Mouse (Mus musculus): ENCODE measurements around the gene Gm13691. TPM values are rescaled to one million over a fixed set of nuclear protein-coding genes. Genes with fewer than 3 reads are reported as not detected.
"Not testable (repeated sequence)": the region's sequence is repeated elsewhere in the genome, so short reads cannot be mapped to it uniquely, and the experiment has no call there.

The Gm13691 gene
- polyA plus RNA-seq, 1 experiment, result not detected

DNA sequence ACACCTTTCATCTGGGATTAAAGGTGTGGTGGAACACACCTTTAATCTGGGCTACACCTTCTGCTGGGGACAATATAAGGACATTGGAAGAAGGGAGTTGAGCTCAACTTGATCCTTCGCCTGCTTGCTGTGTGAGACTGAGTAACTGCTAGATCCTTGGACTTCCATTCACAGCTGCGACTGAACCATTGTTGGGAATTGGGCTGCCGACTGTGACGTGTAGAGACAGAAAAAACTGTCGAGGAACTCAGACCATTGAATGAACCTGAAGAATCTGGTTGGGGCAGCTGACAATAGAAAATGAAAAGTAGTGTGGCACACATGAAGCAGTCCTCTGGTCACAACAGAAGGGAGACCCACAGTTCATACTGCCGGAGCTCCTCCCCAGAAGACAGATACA is 5.9 kb upstream of the Gm13691 start, which contains the start of gene Gm13697:
Gene Gm13697 (plus strand): TSS at position 301 of the 400 bp plus-strand sequence.
- H3K27me3 ChIP-seq (ENCODE audit: control insufficient read depth, insufficient read depth, insufficient read length); H3ac ChIP-seq (ENCODE audit: control insufficient read depth, insufficient read length); H3K4me2 ChIP-seq (ENCODE audit: low read depth); H3K36me3 ChIP-seq (ENCODE audit: control insufficient read depth, insufficient read depth); H3K4me3 ChIP-seq; H3K79me2 ChIP-seq (ENCODE audit: control insufficient read depth, insufficient read depth): not testable (repeated sequence)

DNA sequence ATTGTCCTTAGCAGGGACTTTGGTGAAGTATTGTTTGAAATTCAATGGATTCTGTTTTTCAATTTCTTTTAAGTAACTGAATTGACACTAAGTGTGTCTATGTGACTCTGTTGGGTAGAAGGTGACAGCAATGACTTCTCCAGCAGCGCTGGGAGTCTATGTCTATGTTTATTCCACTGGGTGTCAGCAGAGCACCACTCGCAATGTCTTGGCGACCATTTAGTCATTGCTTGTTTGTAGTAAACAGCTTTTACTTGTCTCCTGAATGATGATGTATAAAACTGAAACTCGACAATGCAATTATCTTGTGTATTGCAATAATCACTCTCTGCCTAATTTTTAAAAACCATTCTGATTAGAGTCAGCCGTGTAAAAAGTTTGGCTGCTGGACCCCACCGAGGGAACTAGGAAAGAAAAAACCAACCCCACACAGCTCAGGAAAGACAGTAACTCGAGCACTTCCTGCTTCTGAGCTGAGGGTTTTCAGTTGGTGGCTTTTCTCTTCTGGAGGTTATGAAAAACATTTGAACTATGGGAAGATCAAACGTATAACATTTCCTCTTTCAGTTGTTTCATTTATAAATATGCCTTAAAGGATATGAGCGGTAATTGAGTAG is 3.4 kb downstream of the Gm13691 start:
- H3K79me2 ChIP-seq (ENCODE audit: control insufficient read depth, insufficient read depth); H3K27me3 ChIP-seq (ENCODE audit: control insufficient read depth, insufficient read depth, insufficient read length); H3K4me3 ChIP-seq; H3ac ChIP-seq (ENCODE audit: control insufficient read depth, insufficient read length); H3K36me3 ChIP-seq (ENCODE audit: control insufficient read depth, insufficient read depth): not testable (repeated sequence)
- peak overlapping the region; percentile 68 for H3K4me2 ChIP-seq (ENCODE audit: low read depth)

DNA sequence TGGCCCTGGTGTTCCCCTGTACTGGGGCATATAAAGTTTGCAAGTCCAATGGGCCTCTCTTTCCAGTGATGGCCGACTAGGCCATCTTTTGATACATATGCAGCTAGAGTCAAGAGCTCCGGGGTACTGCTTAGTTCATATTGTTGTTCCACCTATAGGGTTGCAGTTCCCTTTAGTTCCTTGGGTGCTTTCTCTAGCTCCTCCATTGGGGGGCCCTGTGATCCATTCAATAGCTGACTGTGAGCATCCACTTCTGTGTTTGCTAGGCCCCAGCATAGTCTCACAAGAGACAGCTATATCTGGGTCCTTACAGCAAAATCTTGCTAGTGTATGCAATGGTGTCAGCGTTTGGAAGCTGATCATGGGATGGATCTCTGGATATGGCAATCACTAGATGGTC is 4.2 kb downstream of the Gm13691 start:
- not testable (repeated sequence) for H3K27me3 ChIP-seq (ENCODE audit: control insufficient read depth, insufficient read depth, insufficient read length); H3K79me2 ChIP-seq (ENCODE audit: control insufficient read depth, insufficient read depth); H3K4me2 ChIP-seq (ENCODE audit: low read depth); H3K36me3 ChIP-seq (ENCODE audit: control insufficient read depth, insufficient read depth); H3ac ChIP-seq (ENCODE audit: control insufficient read depth, insufficient read length); H3K4me3 ChIP-seq

DNA sequence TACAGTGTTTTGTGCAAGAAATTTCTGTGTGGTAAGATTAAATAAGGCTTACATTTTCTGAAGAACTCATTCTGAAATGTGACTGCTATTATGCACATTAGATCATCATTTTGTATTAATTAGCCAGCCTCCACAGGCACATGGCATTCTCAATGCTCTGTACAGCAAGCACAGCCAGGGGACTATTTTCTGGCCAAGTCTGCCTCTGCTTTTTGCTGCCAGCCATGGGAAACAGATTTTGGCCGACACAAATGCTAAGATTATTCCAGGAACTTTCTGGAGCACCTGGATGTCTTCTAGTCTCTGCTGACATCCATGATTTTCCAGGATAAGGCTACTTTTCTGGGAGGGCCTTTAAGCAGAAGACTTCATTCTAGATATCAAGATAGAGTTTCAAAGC is 18.6 kb downstream of the Gm13691 start:
- no peaks in the 10 kb centered on the region for H3K36me3 ChIP-seq (ENCODE audit: control insufficient read depth, insufficient read depth)
- no peaks in the 10 kb centered on the region for H3K27me3 ChIP-seq (ENCODE audit: control insufficient read depth, insufficient read depth, insufficient read length)
- H3K4me3 ChIP-seq, result no peak overlapping the region
- TF ChIP-seq POLR2A (IDR thresholded peaks at IDR 0.05; ENCODE audit: insufficient read length, low read depth) (no peak), POLR2AphosphoS2 (IDR thresholded peaks at IDR 0.05; ENCODE audit: insufficient read length, low read depth) (no peak), SRF (IDR thresholded peaks at IDR 0.05; ENCODE audit: control insufficient read depth, insufficient read length, low read depth) (no peak), MYOD1 (IDR thresholded peaks at IDR 0.05; ENCODE audit: control insufficient read depth in 1 of 3, insufficient read length in 2 of 3, low read depth in 2 of 3) (no peak), REST (IDR thresholded peaks at IDR 0.05; ENCODE audit: insufficient read depth, insufficient read length) (no peak), TCF12 (IDR thresholded peaks at IDR 0.05; ENCODE audit: insufficient read depth, poor library complexity, severe bottlenecking) (no peak), CEBPB (IDR thresholded peaks at IDR 0.05; ENCODE audit: insufficient read depth, poor library complexity, severe bottlenecking) (no peak), TCF3 (IDR thresholded peaks at IDR 0.05; ENCODE audit: insufficient read length, low read depth) (no peak), MAX (IDR thresholded peaks at IDR 0.05; ENCODE audit: low read depth) (no peak)
- no peak overlapping the region for H3K4me2 ChIP-seq (ENCODE audit: low read depth)
- no peaks in the 10 kb centered on the region for H3K79me2 ChIP-seq (ENCODE audit: control insufficient read depth, insufficient read depth)
- no peak overlapping the region for H3ac ChIP-seq (ENCODE audit: control insufficient read depth, insufficient read length)

DNA sequence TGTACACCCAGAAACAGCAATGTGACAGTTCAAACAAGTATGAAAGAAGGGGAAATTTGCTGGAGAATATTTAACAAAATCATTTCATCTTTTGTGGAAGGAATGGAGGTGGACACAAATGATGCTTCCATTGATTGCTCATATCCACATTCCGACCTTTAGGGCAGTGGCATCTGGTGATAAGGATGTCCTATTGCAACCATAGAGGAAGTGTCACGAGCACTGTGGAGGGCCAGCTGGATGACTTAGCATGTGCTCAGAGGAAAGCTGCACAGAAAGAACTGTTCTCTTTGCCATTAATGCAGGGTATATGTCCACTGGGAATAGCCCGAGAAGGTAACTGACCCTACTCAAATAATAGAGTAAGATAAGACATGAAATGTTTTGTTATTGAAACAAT is 19.5 kb downstream of the Gm13691 start:
- no peaks in the 10 kb centered on the region for H3K36me3 ChIP-seq (ENCODE audit: control insufficient read depth, insufficient read depth)
- no peaks in the 10 kb centered on the region for H3K79me2 ChIP-seq (ENCODE audit: control insufficient read depth, insufficient read depth)
- no peak overlapping the region for H3K4me3 ChIP-seq
- H3ac ChIP-seq (ENCODE audit: control insufficient read depth, insufficient read length), result no peak overlapping the region
- H3K4me2 ChIP-seq (ENCODE audit: low read depth), result no peak overlapping the region
- no peaks in the 10 kb centered on the region for H3K27me3 ChIP-seq (ENCODE audit: control insufficient read depth, insufficient read depth, insufficient read length)
- TF ChIP-seq MYOG (IDR thresholded peaks at IDR 0.05; ENCODE audit: control insufficient read depth in 1 of 3, insufficient read depth in 1 of 3, insufficient read length in 2 of 3, low read depth in 2 of 3) (no peak), TCF12 (IDR thresholded peaks at IDR 0.05; ENCODE audit: insufficient read depth, poor library complexity, severe bottlenecking) (no peak), TCF3 (IDR thresholded peaks at IDR 0.05; ENCODE audit: insufficient read length, low read depth) (no peak), REST (IDR thresholded peaks at IDR 0.05; ENCODE audit: insufficient read depth, insufficient read length) (no peak), MAX (IDR thresholded peaks at IDR 0.05; ENCODE audit: low read depth) (no peak), CEBPB (IDR thresholded peaks at IDR 0.05; ENCODE audit: insufficient read depth, poor library complexity, severe bottlenecking) (no peak), SRF (IDR thresholded peaks at IDR 0.05; ENCODE audit: control insufficient read depth, insufficient read length, low read depth) (no peak), POLR2AphosphoS2 (IDR thresholded peaks at IDR 0.05; ENCODE audit: insufficient read length, low read depth) (no peak), USF1 (IDR thresholded peaks at IDR 0.05; ENCODE audit: low read depth) (no peak), MYOD1 (IDR thresholded peaks at IDR 0.05; ENCODE audit: control insufficient read depth in 1 of 3, insufficient read length in 2 of 3, low read depth in 2 of 3) (no peak), E2F4 (IDR thresholded peaks at IDR 0.05; ENCODE audit: insufficient read depth) (no peak), POLR2A (IDR thresholded peaks at IDR 0.05; ENCODE audit: insufficient read length, low read depth) (no peak)

DNA sequence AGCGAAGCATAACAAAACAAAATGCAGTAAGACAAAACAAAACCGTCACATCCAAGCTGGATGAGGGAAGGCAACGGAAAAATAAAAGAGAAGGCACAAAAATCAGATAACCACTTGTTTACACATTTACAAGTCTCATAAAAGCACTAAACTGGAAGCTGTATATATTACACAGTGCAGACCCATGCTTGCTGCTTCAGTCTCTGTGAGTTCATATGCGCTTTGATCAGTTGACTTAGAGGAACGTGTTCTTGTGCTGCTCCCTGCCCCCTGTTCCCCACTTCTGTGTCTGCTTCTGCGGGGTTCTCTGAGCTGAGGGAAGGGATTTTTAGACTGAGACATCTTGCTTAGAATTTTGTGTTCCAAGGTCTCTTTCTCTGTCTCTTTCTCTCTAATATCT is 24.2 kb downstream of the Gm13691 start:
- Histone ChIP-seq H3K4me3 (no peak overlapping the region), H3ac (ENCODE audit: control insufficient read depth, insufficient read length) (no peak overlapping the region), H3K4me2 (ENCODE audit: low read depth) (no peak overlapping the region), H3K27me3 (ENCODE audit: control insufficient read depth, insufficient read depth, insufficient read length) (no peaks in the 10 kb centered on the region), H3K36me3 (ENCODE audit: control insufficient read depth, insufficient read depth) (no peaks in the 10 kb centered on the region), H3K79me2 (ENCODE audit: control insufficient read depth, insufficient read depth) (no peaks in the 10 kb centered on the region)
- TF ChIP-seq TCF12 (IDR thresholded peaks at IDR 0.05; ENCODE audit: insufficient read depth, poor library complexity, severe bottlenecking) (no peak), MYOG (IDR thresholded peaks at IDR 0.05; ENCODE audit: control insufficient read depth in 1 of 3, insufficient read depth in 1 of 3, insufficient read length in 2 of 3, low read depth in 2 of 3) (no peak), POLR2AphosphoS2 (IDR thresholded peaks at IDR 0.05; ENCODE audit: insufficient read length, low read depth) (no peak), SRF (IDR thresholded peaks at IDR 0.05; ENCODE audit: control insufficient read depth, insufficient read length, low read depth) (no peak), REST (IDR thresholded peaks at IDR 0.05; ENCODE audit: insufficient read depth, insufficient read length) (no peak), TCF3 (IDR thresholded peaks at IDR 0.05; ENCODE audit: insufficient read length, low read depth) (no peak), POLR2A (IDR thresholded peaks at IDR 0.05; ENCODE audit: insufficient read length, low read depth) (no peak), MYOD1 (IDR thresholded peaks at IDR 0.05; ENCODE audit: control insufficient read depth in 1 of 3, insufficient read length in 2 of 3, low read depth in 2 of 3) (no peak), E2F4 (IDR thresholded peaks at IDR 0.05; ENCODE audit: insufficient read depth) (no peak)

DNA sequence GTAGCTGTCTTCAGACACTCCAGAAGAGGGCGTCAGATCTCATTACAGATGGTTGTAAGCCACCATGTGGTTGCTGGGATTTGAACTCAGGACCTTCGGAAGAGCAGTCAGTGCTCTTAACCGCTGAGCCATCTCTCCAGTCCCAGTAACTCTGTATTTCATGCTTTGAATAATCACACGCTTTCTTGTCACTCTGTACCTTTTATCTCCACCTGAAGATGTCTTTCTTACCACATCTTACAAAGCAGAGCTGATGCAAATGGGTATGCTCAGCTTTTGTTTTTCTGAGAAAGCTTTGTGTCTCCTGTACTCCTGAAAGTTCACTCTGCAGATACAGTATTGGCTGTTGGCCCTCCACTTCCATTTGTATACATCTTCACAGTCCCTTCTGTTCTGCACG is 25.9 kb downstream of the Gm13691 start:
- H3K4me3 ChIP-seq, result not testable (repeated sequence)

More for the DNA sequence above, 25.9 kb downstream of the Gm13691 start:
- H3K36me3 ChIP-seq (ENCODE audit: control insufficient read depth, insufficient read depth); H3K27me3 ChIP-seq (ENCODE audit: control insufficient read depth, insufficient read depth, insufficient read length); H3K79me2 ChIP-seq (ENCODE audit: control insufficient read depth, insufficient read depth); H3ac ChIP-seq (ENCODE audit: control insufficient read depth, insufficient read length); H3K4me2 ChIP-seq (ENCODE audit: low read depth): not testable (repeated sequence)
